In the genomic region with DNA sequence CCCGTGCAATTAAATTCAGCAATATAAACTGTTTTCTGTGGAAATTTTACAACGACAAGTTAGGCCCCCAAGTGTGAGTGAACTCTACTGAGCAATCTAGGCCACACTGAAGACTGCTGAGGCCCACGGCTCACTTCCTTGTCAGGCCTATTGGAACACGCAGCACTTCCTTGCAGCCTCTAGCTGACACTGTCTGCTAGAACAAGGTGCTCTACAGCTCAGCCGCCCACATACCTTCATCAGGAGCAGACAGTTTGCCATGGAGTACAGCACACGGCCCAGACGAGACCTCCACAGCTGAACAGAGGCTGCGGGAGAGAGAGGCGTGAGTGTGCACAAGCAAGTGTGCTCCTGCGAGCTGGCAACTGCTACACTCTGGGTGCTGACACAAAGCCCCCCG, we compare ENCODE assay signal across 8 mouse cellular contexts. TPM values are rescaled to one million over a fixed set of nuclear protein-coding genes. Genes with fewer than 3 reads are reported as not detected.
A peak's percentile ranks its signal among the peaks of the same experiment; 100 is the strongest.
DNase-seq lines count a peak whose midpoint lies in the region; ATAC-seq and TF ChIP-seq lines count a peak whose summit lies in the region.
"Had no signal": no experiment of that assay in that cellular context is flagged by ENCODE, and none has a peak within 500 bp of the region (broad histone marks: within the 10 kb centered on the region; RNA-seq: fewer than 3 reads in every experiment).

No protein-coding gene starts in this region.

- no peaks in the 10 kb centered on the region for H3K36me3 ChIP-seq in hindbrain, postnatal 0 days (ENCODE audit: insufficient read depth, low read length)
- H3K36me3 ChIP-seq in midbrain, postnatal 0 days (ENCODE audit: insufficient read depth, low read length), result 0 out of 2 replicates have a peak, but pooled peaks cover 7% of the 10 kb centered on the region

- TF ChIP-seq POLR2A in cortical plate, adult 2 months (IDR thresholded peaks at IDR 0.05; ENCODE audit: extremely low read depth, insufficient read depth, low read length), result no peak

- no peak for ATAC-seq in hindbrain, postnatal 0 days
- ATAC-seq in midbrain, postnatal 0 days (ENCODE audit: low FRiP score), result no peak

- peak overlapping the region; percentile 31; the same call in 1 of the 2 replicates for H3K9ac ChIP-seq in hindbrain, postnatal 0 days (replicated peaks; ENCODE audit: low read length)
- no peak overlapping the region for H3K9ac ChIP-seq in midbrain, postnatal 0 days (replicated peaks; ENCODE audit: low read length, poor library complexity, severe bottlenecking)
- H3K9ac ChIP-seq: neural tube, embryonic 12.5 days had no signal

- 73% methylated on average over 11 of the region's 11 CpGs for WGBS in hindbrain, postnatal 0 days
- WGBS in midbrain, postnatal 0 days, result 80% methylated on average over 11 of the region's 11 CpGs

- peak in 1 of 2 experiments; percentile 49 for DNase-seq in left cerebral cortex, adult 2 months (ENCODE audit: extremely low spot score in 1 of 2, low spot score in 2 of 2)
- no peak for DNase-seq in left cerebral cortex, postnatal 4 days
- peak; percentile 15 for DNase-seq in hindbrain, postnatal 0 days (ENCODE audit: low spot score)
- peak; percentile 22 for DNase-seq in midbrain, postnatal 0 days (ENCODE audit: low spot score)
- no peak for DNase-seq in retina, embryonic 14.5 days (ENCODE audit: low spot score)
- DNase-seq in spleen, postnatal 36 days (ENCODE audit: low spot score in 2 of 2), result no peak

- H3K4me3 ChIP-seq in left cerebral cortex, adult 2 months, result no peak overlapping the region
- no peak overlapping the region for H3K4me3 ChIP-seq in cortical plate, adult 2 months (ENCODE audit: insufficient read depth, low read length)
- no peak overlapping the region for H3K4me3 ChIP-seq in hindbrain, postnatal 0 days (ENCODE audit: low read length)
- H3K4me3 ChIP-seq in midbrain, postnatal 0 days (ENCODE audit: low read depth, low read length), result no peak overlapping the region
- H3K4me3 ChIP-seq: neural tube, embryonic 12.5 days had no signal

- H3K4me2 ChIP-seq in hindbrain, postnatal 0 days (ENCODE audit: low read depth, low read length), result no peak overlapping the region
- H3K4me2 ChIP-seq in midbrain, postnatal 0 days (ENCODE audit: low read depth, low read length, poor library complexity, severe bottlenecking), result no peak overlapping the region
- H3K4me2 ChIP-seq: neural tube, embryonic 12.5 days had no signal

- H3K9me3 ChIP-seq in hindbrain, postnatal 0 days (ENCODE audit: low read length), result no peaks in the 10 kb centered on the region
- no peaks in the 10 kb centered on the region for H3K9me3 ChIP-seq in midbrain, postnatal 0 days (ENCODE audit: low read length)
- H3K9me3 ChIP-seq: neural tube, embryonic 12.5 days had no signal

- TF ChIP-seq CTCF in left cerebral cortex, adult 2 months (IDR thresholded peaks at IDR 0.05), result no peak
- no peak for TF ChIP-seq CTCF in cortical plate, adult 2 months (IDR thresholded peaks at IDR 0.05; ENCODE audit: extremely low read depth, insufficient read depth, low read length)
- peak; percentile 12; the same call in 1 of the 2 replicates for TF ChIP-seq CTCF in hindbrain, postnatal 0 days (IDR thresholded peaks at IDR 0.05; ENCODE audit: low read depth)
- no peak; the same call in 1 of the 2 replicates for TF ChIP-seq CTCF in midbrain, postnatal 0 days (IDR thresholded peaks at IDR 0.05)

- no peaks in the 10 kb centered on the region for H3K27me3 ChIP-seq in hindbrain, postnatal 0 days (ENCODE audit: insufficient read depth, low read length)
- H3K27me3 ChIP-seq in midbrain, postnatal 0 days (ENCODE audit: insufficient read depth, low read length), result no peaks in the 10 kb centered on the region
- H3K27me3 ChIP-seq: neural tube, embryonic 12.5 days had no signal

- peaks cover 13% of the 10 kb centered on the region for H3K4me1 ChIP-seq in cortical plate, adult 2 months (ENCODE audit: control insufficient read depth, insufficient read depth, low read length)
- H3K4me1 ChIP-seq in hindbrain, postnatal 0 days (ENCODE audit: insufficient read depth, low read length), result peaks cover 4% of the 10 kb centered on the region; the same call in 1 of the 2 replicates
- peaks cover 15% of the 10 kb centered on the region for H3K4me1 ChIP-seq in midbrain, postnatal 0 days (ENCODE audit: insufficient read depth, low read length)

- peak overlapping the region; percentile 89 for H3K27ac ChIP-seq in left cerebral cortex, adult 2 months
- H3K27ac ChIP-seq in cortical plate, adult 2 months (ENCODE audit: insufficient read depth, low read length), result peak overlapping the region; percentile 74
- peak overlapping the region; percentile 87 for H3K27ac ChIP-seq in hindbrain, postnatal 0 days
- H3K27ac ChIP-seq in midbrain, postnatal 0 days (ENCODE audit: low read depth, low read length), result peak overlapping the region; percentile 86; the same call in 1 of the 2 replicates
- H3K27ac ChIP-seq: neural tube, embryonic 12.5 days had no signal

- intact Hi-C loops in left cerebral cortex, adult 2 months (cut with DNase I), result loop anchor here (2.0 to 5.0 kb wide), 4 partner anchors 51 to 831 kb away; a partner anchor contains a TSS
- intact Hi-C loops in left cerebral cortex, postnatal 4 days (cut with DNase I), result loop anchor here (10.0 kb wide), 2 partner anchors 643 to 833 kb away; no protein-coding TSS in a partner anchor

RNA-seq across cellular contexts. Expression of a gene that starts 26.3 kb away (rescaled TPM):
- total RNA-seq in left cerebral cortex, adult 2 months (2021), result 10 to 100 TPM; 32.2 to 33.0 TPM
- total RNA-seq in left cerebral cortex, postnatal 4 days (2021), result 10 to 100 TPM; 10.8 to 12.5 TPM
- 40.7 and 41.7 TPM in 2 replicates for polyA plus RNA-seq in cortical plate, adult 2 months (2012; rRNA removed)
- total RNA-seq in hindbrain, postnatal 0 days (2014; rRNA removed), result 8.5 and 11.4 TPM in 2 replicates
- polyA plus RNA-seq in hindbrain, postnatal 0 days (2015; fragmentation: Nextera tagmentation; extraction: Ambion mirVana), result 33.3 and 35.4 TPM in 2 replicates
- total RNA-seq in midbrain, postnatal 0 days (2014; rRNA removed), result 6.4 and 8.8 TPM in 2 replicates
- polyA plus RNA-seq in midbrain, postnatal 0 days (2015; fragmentation: Nextera tagmentation; extraction: Ambion mirVana), result 23.4 and 23.6 TPM in 2 replicates

RNA-seq across cellular contexts. Expression of a gene that starts 49.0 kb away (rescaled TPM):
- 10 to 100 TPM; 61.4 to 63.0 TPM for total RNA-seq in left cerebral cortex, adult 2 months (2021)
- total RNA-seq in left cerebral cortex, postnatal 4 days (2021), result 10 to 100 TPM; 40.8 to 41.8 TPM
- polyA plus RNA-seq in cortical plate, adult 2 months (2012; rRNA removed), result 59.7 TPM in 2 replicates
- total RNA-seq in hindbrain, postnatal 0 days (2014; rRNA removed), result 54.5 and 66.3 TPM in 2 replicates
- 34.1 and 34.5 TPM in 2 replicates for polyA plus RNA-seq in hindbrain, postnatal 0 days (2015; fragmentation: Nextera tagmentation; extraction: Ambion mirVana)
- total RNA-seq in midbrain, postnatal 0 days (2014; rRNA removed), result 53.2 and 54.4 TPM in 2 replicates
- polyA plus RNA-seq in midbrain, postnatal 0 days (2015; fragmentation: Nextera tagmentation; extraction: Ambion mirVana), result 37.9 and 38.8 TPM in 2 replicates

RNA-seq across cellular contexts. Expression of a gene that starts 50.3 kb away (rescaled TPM):
- total RNA-seq in left cerebral cortex, adult 2 months (2021), result 10 to 100 TPM; 64.0 to 65.1 TPM
- 10 to 100 TPM; 46.2 to 49.9 TPM for total RNA-seq in left cerebral cortex, postnatal 4 days (2021)
- 60.0 and 60.1 TPM in 2 replicates for polyA plus RNA-seq in cortical plate, adult 2 months (2012; rRNA removed)
- total RNA-seq in hindbrain, postnatal 0 days (2014; rRNA removed), result 65.8 and 78.0 TPM in 2 replicates
- 54.9 and 58.4 TPM in 2 replicates for polyA plus RNA-seq in hindbrain, postnatal 0 days (2015; fragmentation: Nextera tagmentation; extraction: Ambion mirVana)
- total RNA-seq in midbrain, postnatal 0 days (2014; rRNA removed), result 57.4 and 62.2 TPM in 2 replicates
- polyA plus RNA-seq in midbrain, postnatal 0 days (2015; fragmentation: Nextera tagmentation; extraction: Ambion mirVana), result 59.6 and 66.4 TPM in 2 replicates

RNA-seq across cellular contexts. Expression of a gene that starts 51.9 kb away (rescaled TPM):
- 10 to 100 TPM; 13.4 to 13.6 TPM for total RNA-seq in left cerebral cortex, adult 2 months (2021)
- 10 to 100 TPM; 15.4 to 15.5 TPM for total RNA-seq in left cerebral cortex, postnatal 4 days (2021)
- 18.7 and 19.6 TPM in 2 replicates for polyA plus RNA-seq in cortical plate, adult 2 months (2012; rRNA removed)
- 7.4 and 11.3 TPM in 2 replicates for total RNA-seq in hindbrain, postnatal 0 days (2014; rRNA removed)
- 12.7 and 14.8 TPM in 2 replicates for polyA plus RNA-seq in hindbrain, postnatal 0 days (2015; fragmentation: Nextera tagmentation; extraction: Ambion mirVana)
- total RNA-seq in midbrain, postnatal 0 days (2014; rRNA removed), result 7.7 and 9.8 TPM in 2 replicates
- polyA plus RNA-seq in midbrain, postnatal 0 days (2015; fragmentation: Nextera tagmentation; extraction: Ambion mirVana), result 12.6 and 14.5 TPM in 2 replicates

Comparison
In these comparisons a context has a peak if more than half of its experiments do, and no peak if none do; other contexts are left out.
1. DNase-seq: peak in hindbrain, postnatal 0 days (single experiment) and midbrain, postnatal 0 days (single experiment); none in left cerebral cortex, postnatal 4 days (single experiment), retina, embryonic 14.5 days (single experiment) and spleen, postnatal 36 days (0 of 2).
2. Peak in every context shown above with its lines, with median percentiles within 50 percentile points of each other: H3K27ac ChIP-seq.